Mouse (Mus musculus) cerebellum, adult 9-10 months (tissue): ENCODE results near the gene B3galt6.

ENCODE experiments used
- DNase-seq: peaks from one replicate; pipeline ENCODE4 v3.0.0; 2022

B3galt6 gene

DNA sequence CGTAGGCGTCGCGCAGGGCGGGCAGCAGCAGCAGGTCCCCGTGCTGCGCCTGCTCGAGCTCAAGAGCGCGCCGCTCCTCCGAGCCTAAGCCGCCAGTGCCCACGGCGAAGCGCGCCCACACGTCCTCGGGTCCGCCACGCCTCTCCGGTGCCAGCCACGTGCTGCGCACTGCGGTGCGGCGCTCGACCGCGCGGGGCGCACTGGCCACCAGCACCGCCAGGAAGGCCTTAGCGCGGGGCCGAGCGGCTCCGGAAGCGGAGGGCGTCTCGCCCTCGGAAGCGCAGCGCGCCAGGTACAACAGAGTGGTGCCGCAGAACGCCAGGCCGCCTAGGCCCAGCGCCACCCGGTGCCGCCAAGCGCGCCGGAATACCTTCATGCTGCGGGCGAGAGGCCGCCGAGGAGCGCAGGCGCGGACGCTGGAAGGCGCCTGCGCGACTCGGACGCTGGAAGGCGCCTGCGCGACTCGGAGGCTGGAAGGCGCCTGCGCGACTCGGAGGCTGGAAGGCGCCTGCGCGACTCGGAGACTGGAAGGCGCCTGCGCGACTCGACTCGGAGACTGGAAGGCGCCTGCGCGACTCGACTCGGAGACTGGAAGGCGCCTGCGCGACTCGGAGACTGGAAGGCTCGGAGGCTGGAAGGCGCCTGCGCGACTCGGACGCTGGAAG, at the start of gene B3galt6, which contains the start of gene Sdf4:
Gene B3galt6, minus strand, starts transcription at position 409 of the 665 bp plus-strand sequence.
Gene Sdf4, plus strand, starts transcription at position 632 of the 665 bp plus-strand sequence.
- DNase-seq: peak; percentile 87

DNA sequence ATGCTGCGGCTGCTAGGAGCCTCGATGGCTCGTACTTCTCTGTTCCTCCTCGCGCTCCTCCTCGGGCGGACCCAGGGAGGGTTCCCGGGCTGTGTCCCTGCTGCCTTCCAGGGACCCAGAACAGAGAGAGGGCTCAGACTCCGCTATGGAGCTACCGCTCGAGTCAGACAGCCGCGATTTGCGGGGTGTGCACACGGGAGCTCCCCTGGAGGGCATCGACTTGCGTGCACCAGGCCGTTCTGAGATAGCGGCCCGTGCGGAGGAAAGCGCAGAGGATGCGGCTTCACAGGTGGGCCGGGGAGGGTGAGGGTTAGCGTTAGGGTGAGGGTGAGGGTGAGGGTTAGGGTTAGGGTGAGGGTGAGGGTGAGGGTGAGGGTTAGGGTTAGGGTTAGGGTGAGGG, 42.5 kb upstream of the B3galt6 start:
- DNase-seq: no peak

DNA sequence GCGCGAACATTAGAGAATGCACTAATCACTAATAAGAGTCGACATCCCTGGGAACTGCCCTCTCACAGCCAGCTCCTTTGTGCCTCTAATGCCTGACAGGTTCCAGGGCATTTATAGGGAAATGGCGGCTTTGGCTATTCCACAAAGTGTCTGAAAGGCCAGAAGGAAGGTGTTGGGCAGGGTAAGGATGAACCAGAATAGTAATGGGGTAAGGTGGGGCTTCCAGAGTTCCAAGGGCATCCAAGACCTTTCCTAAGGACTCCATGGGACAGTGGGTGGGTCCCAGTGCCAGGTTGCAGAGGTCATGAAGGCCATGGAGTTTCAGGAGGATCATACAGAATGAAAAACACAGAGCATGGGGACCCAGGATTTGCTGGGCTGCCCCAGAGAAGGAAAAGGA, 41.9 kb upstream of the B3galt6 start:
- no peak for DNase-seq

DNA sequence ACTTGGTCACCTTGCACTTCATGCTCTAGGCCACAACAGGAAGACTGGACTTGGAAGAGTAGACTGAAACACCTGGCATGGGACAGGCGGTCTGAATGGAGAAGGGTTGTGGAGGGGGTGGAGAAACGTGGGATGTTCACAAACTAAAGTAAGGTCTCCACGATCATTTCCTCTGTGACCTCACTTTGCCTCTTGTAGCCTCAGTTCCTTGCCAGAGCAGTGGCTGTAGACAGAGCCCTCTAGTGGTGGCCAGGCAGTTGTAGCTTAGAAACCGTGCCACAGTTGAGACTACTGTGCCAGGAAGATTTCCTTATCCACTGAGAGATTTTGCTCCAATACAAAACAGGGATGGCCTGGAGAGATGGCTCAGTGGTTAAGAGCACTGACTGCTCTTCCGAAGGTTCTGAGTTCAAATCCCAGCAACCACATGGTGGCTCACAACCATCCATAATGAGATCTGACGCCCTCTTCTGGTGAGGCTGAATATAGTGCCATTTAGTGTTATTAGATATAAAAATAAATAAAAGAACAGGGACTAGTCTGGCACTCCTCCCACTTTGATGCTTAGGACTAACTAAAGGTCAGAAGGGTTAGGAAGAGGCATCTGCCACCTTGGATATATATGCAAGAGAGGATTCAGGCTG, 41.1 kb upstream of the B3galt6 start:
- peak; percentile 65 for DNase-seq

DNA sequence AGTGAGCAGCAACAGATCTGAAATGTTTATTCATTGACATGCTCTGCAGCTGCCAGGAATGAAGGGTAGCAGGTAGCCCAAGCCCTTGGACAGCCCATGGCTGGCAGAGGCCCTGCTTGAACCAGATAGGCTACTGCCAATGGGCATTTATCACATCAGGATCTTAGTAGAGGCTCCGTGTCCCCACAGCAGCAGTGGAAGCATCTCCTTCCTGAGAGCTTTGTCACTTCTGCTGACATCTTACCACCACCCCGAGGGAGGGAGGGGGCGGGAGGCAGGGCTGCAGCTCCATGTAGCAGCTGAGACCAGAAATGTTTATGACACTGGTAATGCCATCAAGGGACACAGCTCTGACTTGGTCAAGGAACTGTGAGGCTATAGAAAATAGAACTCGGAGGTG, 40.4 kb upstream of the B3galt6 start:
- peak; percentile 33 for DNase-seq

DNA sequence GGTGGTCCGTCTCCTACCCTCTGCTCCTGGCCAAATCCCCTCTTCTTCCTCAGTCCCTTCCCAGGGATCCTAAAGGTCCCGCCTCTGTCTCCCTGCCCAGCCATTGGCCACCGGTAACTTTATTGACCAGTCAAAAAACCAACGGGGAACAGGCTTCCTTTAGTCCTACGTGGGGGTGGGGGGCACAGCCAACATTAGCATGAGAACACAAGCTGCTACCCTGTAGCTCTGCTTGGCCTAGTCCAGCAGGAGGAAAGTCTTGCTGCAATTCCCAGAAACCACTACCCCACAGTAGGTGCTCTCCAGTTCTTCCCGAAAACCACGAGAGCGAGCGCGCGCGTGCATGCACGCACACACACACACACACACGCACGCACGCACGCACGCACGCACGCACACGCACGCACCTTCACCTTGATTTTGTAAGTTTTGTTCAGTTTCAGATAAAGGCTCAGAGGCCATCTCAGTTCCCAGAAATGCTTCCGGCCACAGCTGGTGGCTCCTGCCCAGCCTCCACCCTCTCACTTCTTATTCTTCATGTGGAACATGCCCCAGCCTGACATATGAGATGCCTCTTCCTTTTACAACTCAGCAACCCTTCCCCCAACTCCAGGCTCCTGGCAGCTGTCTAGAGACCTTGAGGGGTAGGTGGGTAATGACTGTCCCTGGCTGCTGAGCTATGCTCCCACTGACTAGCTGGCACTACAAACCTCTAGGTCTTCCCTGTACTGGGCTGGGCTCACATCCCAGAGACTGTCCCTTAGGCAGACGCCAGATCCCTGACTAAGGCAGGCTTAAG, 39.3 kb upstream of the B3galt6 start:
- peak; percentile 92 for DNase-seq

DNA sequence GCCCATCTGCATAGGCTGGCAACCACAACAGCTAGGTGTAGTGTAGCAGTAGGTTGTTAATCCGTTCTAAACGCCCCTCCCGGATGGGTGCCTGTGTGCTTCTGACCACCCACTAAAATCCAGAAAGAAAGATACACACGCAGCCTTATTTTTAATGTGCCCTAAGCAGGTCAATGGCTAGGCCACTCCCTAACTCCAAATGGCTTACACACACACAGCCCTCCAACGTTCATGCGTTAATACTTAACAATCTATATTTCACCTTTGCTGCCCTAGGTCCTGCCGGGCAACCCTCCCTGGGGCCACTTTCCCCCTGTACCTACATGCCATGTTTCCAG, 38.8 kb upstream of the B3galt6 start:
- no peak for DNase-seq

DNA sequence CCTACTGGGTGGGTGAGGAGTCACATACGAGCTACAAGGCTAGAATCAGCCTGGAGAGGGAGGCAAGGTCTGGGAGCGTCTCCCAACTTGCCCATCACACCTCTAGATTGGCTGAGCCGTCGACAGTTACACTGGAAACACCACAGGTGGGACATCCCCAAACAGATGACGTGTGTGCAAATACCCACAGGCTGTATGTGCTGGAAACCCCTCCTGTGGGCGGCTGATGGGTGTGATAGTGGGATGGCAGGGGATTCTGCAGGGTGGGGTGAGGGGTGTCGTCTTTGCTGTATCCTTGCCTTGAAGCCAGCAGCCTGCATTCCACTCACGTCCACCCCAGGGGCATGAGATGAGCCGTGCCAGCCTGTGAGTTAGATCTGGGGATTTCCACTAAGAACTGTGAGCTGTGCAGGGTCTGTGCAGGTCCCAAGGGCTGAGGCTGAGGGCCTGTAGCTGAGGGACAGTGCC, 38.2 kb upstream of the B3galt6 start:
- DNase-seq: peak; percentile 38

DNA sequence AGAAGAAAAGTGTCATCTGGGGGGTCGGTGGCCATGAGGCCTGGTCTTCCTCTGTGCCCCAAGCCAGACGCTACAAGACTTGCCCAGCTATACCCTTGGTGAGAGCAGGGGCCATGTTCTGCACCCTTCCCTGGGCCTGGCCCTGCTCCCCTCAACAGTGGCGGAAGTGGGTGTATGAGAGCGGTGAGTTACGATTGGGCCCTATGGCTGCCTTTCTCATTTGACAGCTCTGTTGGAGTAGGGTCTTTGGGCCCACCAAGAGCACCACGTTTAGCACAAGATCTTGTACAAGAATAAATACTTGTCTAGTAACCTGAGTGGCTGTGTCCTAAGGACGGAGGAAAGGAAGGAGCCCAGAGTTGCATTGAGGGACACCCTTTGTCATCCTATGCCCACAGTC, 36.1 kb upstream of the B3galt6 start:
- DNase-seq: no peak

DNA sequence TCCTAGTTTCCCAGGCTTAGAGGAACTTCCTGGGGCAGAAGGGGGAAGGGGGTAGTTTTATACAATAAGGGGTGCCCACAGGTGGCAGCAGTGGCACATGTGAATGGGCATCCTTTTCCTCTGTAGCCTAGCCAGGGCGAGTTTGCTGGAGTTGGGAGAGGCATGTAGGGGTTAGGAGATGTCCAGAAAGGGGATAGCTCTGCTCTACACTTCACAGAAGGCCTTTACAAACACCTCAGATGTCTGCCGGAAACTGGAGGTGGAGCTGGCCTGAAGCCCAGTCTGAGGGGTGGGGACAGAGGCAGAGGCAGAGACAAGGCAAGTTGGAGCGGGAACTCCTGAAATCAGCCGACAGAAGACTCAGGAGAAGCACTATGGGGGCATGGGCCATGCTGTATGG, 33.6 kb upstream of the B3galt6 start, which contains the start of gene Tnfrsf18:
Gene Tnfrsf18, plus strand, starts transcription at position 152 of the 400 bp plus-strand sequence.
- no peak for DNase-seq

DNA sequence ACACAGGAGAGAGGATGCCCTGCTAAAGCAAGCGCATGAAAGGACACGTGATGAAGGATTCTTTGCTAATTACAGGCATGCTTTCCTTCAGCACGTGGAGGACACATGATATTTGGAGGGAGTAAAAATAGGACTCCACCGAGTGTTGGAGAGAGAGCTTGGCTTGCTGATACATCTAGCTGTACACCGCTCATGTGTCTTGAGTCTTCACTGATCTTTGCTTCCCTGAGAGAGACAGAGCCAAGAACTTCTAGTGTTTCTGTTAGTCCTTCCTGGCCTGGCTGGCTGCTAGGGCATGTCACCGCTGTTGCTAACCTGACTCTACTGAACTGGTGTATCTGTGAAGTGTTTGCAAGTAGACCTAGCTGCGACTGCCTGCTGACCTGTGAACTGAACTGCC, 31.7 kb upstream of the B3galt6 start:
- no peak for DNase-seq

DNA sequence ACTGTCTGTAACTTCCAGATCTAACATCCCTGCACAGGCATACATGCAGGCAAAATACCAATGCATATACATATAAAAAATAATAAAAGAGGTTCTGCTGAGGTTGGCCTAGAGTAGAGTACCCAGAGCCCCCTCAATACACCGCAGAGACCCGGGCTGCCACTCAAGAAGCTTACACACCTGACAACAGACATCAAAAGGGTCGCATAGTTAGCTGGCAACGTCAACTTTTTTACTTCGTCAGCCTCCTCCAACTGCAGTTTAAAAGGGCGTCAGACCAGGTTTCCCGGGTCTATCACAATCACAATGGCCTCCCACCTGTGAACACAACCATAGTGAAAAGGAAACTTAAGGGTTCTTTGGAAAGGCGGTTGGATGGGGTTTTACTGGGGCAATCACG, 31.1 kb upstream of the B3galt6 start:
- DNase-seq: no peak

DNA sequence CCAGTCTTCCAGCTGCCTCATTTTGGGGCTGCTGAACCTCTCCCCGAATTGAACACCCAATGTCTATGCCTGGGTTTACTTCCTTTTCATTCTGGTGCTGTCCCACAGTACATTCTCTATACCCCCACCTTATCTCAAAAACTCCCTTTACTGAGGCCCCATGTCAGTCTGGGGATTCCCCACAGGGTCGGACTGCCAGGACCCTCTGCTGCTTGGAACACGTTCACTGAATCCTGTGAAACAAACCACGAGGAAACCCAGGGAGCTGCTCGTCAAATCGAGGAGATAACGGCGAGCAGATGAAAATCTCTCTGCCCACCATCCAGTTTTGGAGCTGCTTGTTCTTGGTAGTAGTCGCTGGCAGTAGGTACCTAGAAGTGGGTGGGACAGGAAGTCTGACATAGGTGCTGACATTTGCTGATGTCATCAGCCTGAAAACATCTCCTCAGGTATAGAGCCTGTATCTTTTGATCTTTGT, 29.5 kb upstream of the B3galt6 start:
- no peak for DNase-seq

DNA sequence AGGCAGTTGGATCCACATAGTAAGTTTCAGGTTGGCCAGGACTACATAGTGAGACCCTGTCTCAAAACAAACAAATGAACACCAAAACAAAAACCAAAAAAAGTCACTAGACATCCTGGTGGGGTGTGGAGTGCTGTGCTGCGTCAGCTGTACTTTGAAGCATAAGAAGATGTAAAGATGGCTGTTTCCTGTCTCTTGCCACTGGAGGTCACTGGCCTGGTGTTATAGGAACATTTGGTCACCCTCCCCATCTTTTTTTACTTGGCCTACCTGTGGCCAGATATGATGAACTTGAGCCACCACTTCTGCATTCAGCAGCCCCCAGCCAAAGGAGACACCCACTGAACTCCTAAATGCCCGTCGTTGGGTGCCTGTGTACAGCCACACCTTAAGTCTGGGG, 28.9 kb upstream of the B3galt6 start:
- DNase-seq: no peak

DNA sequence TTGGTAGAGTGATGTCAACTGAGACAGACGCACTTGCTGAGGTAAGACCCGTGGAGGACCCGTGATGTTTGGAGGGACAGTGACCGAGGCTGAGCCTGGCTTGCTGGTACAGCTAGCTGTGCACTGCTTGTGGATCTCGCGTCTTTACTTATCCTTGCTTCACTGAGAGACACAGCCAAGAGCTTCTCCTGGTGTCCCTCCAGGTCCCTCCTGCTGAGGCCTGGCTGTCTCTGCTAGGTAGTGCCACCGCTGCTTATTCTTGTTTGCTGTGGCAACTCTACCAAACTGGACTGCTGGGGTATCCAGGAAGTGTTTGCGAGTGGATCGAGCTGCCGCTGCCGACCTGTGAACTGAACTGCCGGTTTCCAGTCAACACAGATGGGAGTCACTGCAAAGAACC, 27.3 kb upstream of the B3galt6 start:
- no peak for DNase-seq

DNA sequence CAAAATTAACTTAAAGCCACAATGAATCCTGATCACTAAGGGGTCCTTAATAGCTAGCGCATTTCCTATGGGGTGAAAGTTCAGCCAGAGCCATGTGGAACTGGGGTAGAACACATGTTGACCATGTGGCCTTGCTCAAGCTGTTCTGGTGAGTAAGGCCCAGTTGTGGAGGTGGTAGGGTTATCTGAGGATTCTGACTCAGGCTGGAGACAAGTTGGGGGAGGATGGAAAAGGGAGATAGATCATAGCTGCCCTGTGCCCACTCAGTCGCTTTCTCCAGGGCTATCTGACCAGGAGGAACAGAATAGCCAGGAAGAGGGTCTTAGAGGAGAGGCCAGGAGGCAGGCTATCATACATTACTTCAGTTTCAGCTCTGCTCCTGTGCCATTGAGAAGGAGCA, 22.0 kb upstream of the B3galt6 start:
- DNase-seq: no peak

DNA sequence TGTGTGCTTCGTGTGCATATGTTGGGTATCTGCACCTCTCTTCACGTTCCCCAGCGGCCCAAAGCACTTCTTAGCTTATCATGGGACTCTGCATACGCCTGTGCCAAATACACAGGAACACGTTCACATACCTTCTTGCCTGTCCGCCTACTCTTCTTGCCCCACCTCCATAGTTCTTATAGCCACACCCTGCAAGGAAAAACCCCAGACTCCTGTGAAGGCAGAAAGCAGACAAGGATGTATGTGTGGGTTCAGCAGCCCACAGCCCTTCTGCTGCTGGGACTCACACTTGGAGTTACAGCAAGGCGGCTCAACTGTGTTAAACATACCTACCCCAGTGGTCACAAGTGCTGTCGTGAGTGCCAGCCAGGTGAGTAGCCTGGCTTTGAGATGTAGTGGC, 21.2 kb upstream of the B3galt6 start, which contains the start of gene Tnfrsf4:
Gene Tnfrsf4, plus strand, starts transcription at position 207 of the 400 bp plus-strand sequence.
- no peak for DNase-seq

DNA sequence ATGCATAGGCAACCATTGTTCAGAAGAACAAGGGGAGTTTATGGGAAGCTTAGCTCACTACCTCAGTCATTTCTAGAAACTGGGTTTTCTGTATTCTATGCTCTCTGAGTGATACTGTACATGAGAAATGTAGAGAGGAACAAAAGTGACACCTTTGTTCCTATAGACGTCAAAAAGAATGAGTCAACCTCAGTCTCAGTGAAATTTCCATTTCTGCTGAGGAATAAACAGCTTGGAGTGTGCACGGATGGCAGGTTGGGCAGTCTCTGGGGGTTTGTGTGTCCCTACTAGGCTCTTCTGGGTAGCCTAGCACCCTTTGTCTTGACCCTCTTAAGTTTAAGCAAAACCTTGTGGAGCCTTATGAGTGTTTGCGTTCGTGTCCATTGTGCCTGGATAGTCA, 15.9 kb upstream of the B3galt6 start:
- DNase-seq: no peak

DNA sequence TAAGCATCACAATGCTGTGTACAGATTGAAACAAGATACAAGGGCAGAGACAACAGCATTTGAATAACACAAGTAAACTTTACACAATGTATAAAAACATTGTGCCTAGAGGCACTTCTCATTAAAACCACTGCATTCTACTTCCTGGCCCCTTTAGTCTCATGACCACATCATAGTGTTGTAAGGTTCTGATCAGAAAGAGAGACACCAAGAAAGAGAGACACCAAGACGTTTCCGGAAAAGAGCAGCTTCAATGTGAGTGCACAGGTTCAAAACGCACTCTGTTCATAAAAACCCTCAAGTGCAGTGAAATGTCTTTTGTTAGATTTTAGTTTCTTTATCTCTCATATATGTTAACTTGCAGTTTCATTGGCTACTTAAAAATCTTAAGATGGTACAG, 11.7 kb upstream of the B3galt6 start:
- no peak for DNase-seq

DNA sequence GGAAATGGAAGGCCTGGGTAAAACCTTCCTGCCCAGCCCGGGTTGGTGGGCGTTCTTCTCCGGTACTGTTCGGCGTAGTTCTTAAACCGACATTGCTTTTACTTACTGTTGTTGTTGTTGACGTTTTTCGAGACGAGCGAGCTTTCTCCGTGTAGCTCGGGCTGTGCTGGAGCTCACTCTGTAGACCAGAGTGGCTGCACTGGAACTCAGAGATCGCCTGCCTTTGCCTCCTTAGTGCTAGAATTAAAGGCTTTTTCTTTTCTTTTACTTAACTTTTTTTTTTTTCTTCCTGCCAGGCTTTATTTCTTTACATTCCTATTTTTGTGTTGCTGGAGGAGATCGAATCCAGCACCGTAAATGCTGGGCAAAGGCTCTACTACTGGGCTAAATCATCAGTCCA, 1.2 kb upstream of the B3galt6 start:
- DNase-seq: peak; percentile 29

DNA sequence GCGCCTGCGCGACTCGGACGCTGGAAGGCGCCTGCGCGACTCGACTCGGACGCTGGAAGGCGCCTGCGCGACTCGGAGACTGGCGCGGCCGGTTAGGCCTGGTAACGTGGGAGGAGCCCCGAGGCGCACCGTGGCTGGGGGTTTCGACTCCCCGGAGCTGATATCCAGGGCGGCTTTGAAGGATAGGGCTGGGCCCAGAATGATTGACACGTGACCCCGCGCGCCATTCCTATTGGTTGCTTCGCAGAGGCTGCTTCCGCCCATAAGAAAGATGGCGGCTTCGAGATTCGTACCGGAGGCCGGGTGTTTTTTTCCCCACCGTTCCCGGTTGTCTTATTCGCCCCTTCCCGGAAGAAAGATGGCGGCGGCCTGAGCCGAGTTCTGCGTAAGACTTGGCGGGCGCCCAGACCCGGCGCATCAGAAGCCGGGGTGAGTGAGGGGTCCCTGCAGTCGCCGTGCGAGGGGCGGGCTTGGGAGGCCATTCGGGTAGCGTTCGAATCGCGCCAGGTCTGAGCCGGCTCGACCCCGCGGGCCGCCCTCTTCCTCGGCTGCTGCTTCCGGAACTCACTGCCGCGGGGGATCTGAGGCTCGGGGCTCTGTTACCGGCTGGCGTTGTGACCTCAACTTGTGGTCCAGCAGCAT, 578 bp upstream of the B3galt6 start:
- DNase-seq: peak; percentile 98

DNA sequence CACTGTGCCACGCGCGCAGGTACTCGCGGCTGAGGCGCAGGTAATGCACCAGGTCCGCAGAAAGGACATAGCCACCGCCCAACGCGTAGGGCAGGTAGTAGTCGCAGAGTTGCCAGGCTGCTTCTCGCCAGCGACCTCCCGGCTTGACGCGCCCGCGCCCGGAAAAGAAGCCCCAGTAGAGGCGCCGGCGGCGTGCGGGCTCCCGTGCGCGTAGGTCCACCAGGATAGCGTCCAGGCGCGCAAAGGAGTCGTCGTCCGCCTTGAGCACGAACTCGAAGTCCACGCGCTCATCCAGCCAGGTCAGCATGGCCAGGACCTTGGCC, 580 bp downstream of the B3galt6 start:
- no peak for DNase-seq

DNA sequence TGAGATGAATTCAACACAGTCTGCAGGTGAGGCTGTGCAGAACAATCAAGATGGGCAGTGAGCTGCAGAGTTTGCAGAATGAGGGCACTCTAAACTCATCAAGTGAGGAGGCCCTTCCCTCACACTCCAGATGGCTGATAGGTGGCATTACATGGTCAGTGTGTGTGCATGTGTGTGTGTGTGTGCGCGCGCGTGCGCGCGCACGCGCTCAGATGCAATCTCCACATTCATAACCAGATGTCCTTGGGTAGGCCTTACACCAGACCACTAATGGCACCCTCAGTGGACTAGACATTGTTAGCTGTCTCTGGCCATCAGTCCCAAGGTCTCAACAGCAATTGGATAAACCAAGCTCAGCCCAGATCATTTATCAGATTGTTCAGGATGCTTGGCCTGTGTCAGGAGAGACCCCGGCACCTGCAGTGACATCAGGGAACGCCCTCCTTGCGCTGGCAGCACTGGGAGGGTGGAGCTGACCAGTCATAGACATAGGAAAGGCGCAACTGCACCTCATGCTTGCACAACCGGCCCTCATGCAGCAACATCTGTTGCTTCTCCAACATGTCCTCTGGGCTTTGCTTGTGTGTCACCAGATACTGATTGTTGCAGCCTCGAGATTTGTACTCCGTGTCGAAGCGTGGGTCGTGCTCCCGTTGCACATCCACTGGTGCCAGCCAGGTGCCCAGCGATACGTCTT, 1.1 kb downstream of the B3galt6 start:
- DNase-seq: peak; percentile 68
